Mouse (Mus musculus) hindbrain, postnatal 0 days (tissue): ENCODE results near the gene Mrpl50. TPM values are rescaled to one million over a fixed set of nuclear protein-coding genes. Genes with fewer than 3 reads are reported as not detected.

Experiments
- ATAC-seq: fragments of 200-750 bp; cut with Nextera tagmentation; 2 replicates; pipeline ENCODE4 v1.8.0; 2017; ENCODE audit warnings: mild to moderate bottlenecking, moderate TSS enrichment, moderate library complexity
- DNase-seq: peaks from one replicate; pipeline ENCODE4 v3.0.0-alpha.2; 2015; ENCODE audit warnings: low spot score
- H3K27ac ChIP-seq: fragments of 300-500 bp; sonication (generic); 2 replicates; pipeline ENCODE4 v1.5.1; 2014; ENCODE audit warnings: mild to moderate bottlenecking
- H3K27me3 ChIP-seq: fragments of 300-500 bp; sonication (generic); 2 replicates; pipeline ENCODE4 v1.6.1; 2014; ENCODE audit warnings: low read length, mixed read lengths; ENCODE audit not compliant: insufficient read depth
- H3K36me3 ChIP-seq: fragments of 300-500 bp; sonication (generic); 2 replicates; pipeline ENCODE4 v1.6.1; 2014; ENCODE audit warnings: low read length, mixed read lengths; ENCODE audit not compliant: insufficient read depth
- H3K4me1 ChIP-seq: fragments of 300-500 bp; sonication (generic); 2 replicates; pipeline ENCODE4 v1.6.1; 2014; ENCODE audit warnings: antibody characterized with exemption, low read length, mixed read lengths; ENCODE audit not compliant: insufficient read depth
- H3K4me2 ChIP-seq: fragments of 300-500 bp; sonication (generic); 2 replicates; pipeline ENCODE4 v1.6.1; 2014; ENCODE audit warnings: low read depth, mild to moderate bottlenecking, low read length, moderate library complexity, mixed read lengths
- H3K4me3 ChIP-seq: fragments of 300-500 bp; sonication (generic); 2 replicates; pipeline ENCODE4 v1.5.1; 2014; ENCODE audit warnings: low read length
- H3K9ac ChIP-seq: fragments of 300-500 bp; sonication (generic); replicated peaks from 2 replicates; pipeline ENCODE4 v1.6.1; 2014; ENCODE audit warnings: mild to moderate bottlenecking, low read length, moderate library complexity, mixed read lengths
- H3K9me3 ChIP-seq: fragments of 300-500 bp; sonication (generic); 2 replicates; pipeline ENCODE4 v1.6.1; 2016; ENCODE audit warnings: low read length, mixed read lengths
- CTCF ChIP-seq: IDR thresholded peaks from 2 replicates; pipeline ENCODE4 v1.5.1; 2016; ENCODE audit warnings: antibody characterized with exemption, control low read depth, low read depth
- WGBS: fragments of 180-500 bp; shearing (Covaris S2); extraction: QIAGEN DNeasy Blood & Tissue Kit; methylation state at CpG from one replicate; pipeline ENCODE4 v1.1.7; 2014; 5-methylcytosine and 5-hydroxymethylcytosine counted together
- polyA plus RNA-seq: library from polyadenylated mRNA; unstranded; fragments of >200 nt; fragmentation: Nextera tagmentation; extraction: Ambion mirVana; gene quantifications from 2 replicates; pipeline ENCODE4 v1.2.1, GENCODE M21; 2015
- total RNA-seq: library from RNA; depleted of rRNA; stranded (reverse); fragments of >200 nt; gene quantifications from 2 replicates; pipeline ENCODE4 v1.2.3, GENCODE M21; 2014

The Mrpl50 gene
- total and polyA plus RNA-seq, 2 experiments from 2014 or later, result 22.9 to 67.0 TPM

DNA sequence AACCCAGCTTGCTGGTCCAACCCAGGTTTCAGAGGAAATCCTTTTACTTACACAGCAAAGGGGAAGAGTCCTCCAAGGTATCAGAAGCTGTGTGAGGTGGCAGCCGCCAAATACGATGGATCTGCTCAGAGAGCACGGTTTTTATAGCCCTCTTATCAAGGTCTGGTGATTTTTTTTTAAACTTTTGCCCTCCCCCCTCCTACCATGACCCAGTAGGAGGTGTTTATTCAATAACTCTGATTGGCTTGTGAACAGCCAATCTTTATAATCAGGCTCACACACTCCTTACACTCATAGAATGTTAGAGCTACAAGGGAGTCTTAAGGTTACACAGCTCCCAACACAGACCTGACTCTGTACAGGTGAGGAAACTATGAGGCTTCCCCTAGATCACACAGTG lies 28.5 kb upstream of the Mrpl50 start, which contains the start of gene Aldob:
Gene Aldob, minus strand, starts transcription at position 164 of the 400 bp plus-strand sequence.
- Histone ChIP-seq H3K36me3 (no peaks in the 10 kb centered on the region), H3K4me1 (no peaks in the 10 kb centered on the region), H3K9me3 (no peaks in the 10 kb centered on the region), H3K4me2 (no peak within 1 kb of the TSS), H3K9ac (no peak within 1 kb of the TSS), H3K4me3 (no peak within 1 kb of the TSS), H3K27ac (no peak within 1 kb of the TSS), H3K27me3 (no peaks in the 10 kb centered on the region)
- TF ChIP-seq CTCF, result no peak
- 61% methylated on average over 3 of the region's 3 CpGs for WGBS
- ATAC-seq, result no peak
- no peak for DNase-seq

DNA sequence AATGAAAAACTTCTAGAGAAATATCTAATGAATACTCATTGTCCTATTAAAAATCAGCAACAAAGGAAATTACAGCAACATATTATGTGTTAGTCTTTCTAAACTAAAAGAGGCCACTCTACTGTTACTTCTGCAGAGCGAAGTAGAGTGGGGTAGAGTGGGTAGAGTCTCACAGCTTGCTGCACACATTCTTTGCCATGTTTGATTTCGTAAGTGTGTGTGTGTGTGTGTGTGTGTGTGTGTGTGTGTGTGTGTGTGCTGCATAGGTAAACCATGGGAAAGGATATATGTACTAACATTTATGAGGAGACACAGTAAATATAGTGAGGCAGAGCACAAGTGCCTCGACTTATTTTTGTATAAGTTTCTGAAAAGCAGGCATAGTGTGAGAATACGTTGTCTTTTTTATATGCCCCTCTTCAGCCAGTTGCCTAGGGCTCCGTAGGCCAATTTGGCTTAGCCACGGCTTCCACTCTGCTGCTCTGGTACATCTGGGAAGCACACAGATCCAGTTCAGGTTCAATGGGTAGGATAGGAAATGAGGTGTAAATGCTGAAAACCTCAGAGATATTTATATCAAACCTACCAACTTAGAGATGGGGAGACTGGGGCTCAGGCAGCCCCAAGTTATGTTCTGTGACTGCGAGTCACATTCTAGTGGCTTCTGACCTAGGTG lies 26.8 kb upstream of the Mrpl50 start:
- Histone ChIP-seq H3K4me1 (no peaks in the 10 kb centered on the region), H3K27ac (no peak overlapping the region), H3K9ac (no peak overlapping the region), H3K36me3 (no peaks in the 10 kb centered on the region), H3K9me3 (no peaks in the 10 kb centered on the region), H3K4me2 (no peak overlapping the region), H3K27me3 (no peaks in the 10 kb centered on the region), H3K4me3 (no peak overlapping the region)
- no peak for DNase-seq
- ATAC-seq, result no peak
- TF ChIP-seq CTCF, result no peak
- WGBS, result 84% methylated on average over 7 of the region's 7 CpGs

DNA sequence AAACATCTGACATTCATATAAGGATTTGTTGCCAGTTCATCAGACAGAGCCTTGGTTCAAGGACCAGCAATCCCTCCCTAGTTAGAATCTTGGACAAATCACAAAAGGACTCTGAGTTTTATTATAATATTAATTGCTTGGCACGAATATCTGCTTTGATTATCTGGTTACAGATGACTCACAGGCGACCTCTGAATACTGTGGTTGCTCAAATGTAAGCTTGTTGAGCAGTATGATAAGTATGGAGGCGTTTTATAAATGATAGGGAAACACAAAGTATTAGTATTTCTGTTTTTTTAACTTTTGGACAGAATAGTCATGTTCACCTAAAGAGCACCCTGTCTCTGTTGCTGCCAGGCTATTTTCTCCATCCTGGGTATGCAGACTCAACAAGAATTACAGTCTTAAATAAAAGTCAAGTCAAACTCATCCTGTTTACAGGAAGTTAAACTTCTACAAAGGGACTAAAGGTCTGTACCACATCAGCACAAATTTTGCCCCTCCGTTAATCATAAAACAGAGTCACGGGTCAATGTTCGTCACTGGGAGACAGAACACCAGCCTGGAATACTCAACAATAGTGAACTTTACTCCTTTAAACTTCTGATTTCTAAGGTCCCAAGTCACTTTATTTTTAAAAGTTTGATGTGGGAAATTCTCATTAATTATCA lies 26.1 kb upstream of the Mrpl50 start:
- Histone ChIP-seq H3K4me1 (no peaks in the 10 kb centered on the region), H3K36me3 (no peaks in the 10 kb centered on the region), H3K27me3 (no peaks in the 10 kb centered on the region), H3K27ac (no peak overlapping the region), H3K4me2 (no peak overlapping the region), H3K9me3 (no peaks in the 10 kb centered on the region), H3K9ac (no peak overlapping the region), H3K4me3 (no peak overlapping the region)
- DNase-seq (no peak), ATAC-seq (no peak)
- TF ChIP-seq CTCF, result no peak
- 78% methylated on average over 6 of the region's 6 CpGs for WGBS

DNA sequence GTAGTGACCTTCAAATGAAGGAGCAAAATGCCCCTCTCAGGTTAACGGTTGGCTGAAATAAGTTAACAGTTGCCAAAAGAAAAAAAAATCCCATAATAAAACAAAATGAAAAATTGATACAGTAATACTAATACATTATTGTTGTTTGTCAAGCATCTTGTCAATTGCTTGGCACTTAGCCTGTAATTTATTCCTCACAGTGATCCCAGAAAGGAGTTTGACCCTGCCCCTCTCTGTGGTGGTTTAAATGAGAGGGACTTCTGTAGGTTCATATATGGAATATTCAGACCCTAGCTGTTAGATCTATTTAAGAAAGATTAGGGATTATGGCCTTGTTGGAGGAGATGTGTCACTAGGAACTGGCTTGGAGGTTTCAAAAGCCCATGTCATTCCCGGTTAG lies 25.1 kb upstream of the Mrpl50 start:
- H3K36me3 ChIP-seq, result no peaks in the 10 kb centered on the region
- H3K4me3 ChIP-seq, result no peak overlapping the region
- no peak overlapping the region for H3K27ac ChIP-seq
- no peak for DNase-seq
- H3K4me1 ChIP-seq, result no peaks in the 10 kb centered on the region
- H3K4me2 ChIP-seq, result no peak overlapping the region
- no peaks in the 10 kb centered on the region for H3K27me3 ChIP-seq
- 81% methylated on average over 2 of the region's 2 CpGs for WGBS
- H3K9me3 ChIP-seq, result no peaks in the 10 kb centered on the region
- ATAC-seq, result no peak
- H3K9ac ChIP-seq, result no peak overlapping the region
- TF ChIP-seq CTCF, result no peak

DNA sequence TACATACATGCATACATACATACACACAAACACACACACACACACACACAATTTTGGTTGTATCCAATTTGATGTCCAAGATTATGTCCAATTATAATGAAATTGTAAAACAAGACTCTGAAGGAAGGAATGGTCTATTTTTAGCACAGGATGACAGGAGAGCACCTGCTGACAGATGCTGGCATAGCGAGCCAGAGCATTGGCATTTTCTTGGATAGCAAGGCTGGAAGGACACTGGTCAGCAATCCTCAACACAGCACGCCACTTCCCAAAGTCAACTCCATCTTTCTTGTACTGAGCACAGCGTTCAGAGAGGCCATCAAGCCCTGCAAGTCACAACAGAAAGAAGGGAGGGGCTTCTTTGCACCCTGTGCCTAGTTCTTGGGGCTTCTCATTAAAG lies 20.1 kb upstream of the Mrpl50 start:
- TF ChIP-seq CTCF, result no peak
- Histone ChIP-seq H3K27ac (no peak overlapping the region), H3K4me2 (no peak overlapping the region), H3K9ac (no peak overlapping the region), H3K36me3 (no peaks in the 10 kb centered on the region), H3K4me3 (no peak overlapping the region), H3K9me3 (no peaks in the 10 kb centered on the region), H3K27me3 (no peaks in the 10 kb centered on the region), H3K4me1 (no peaks in the 10 kb centered on the region)
- DNase-seq (peak; percentile 3), ATAC-seq (no peak)
- whole genome bisulfite sequencing, result 68% methylated on average over 3 of the region's 3 CpGs

DNA sequence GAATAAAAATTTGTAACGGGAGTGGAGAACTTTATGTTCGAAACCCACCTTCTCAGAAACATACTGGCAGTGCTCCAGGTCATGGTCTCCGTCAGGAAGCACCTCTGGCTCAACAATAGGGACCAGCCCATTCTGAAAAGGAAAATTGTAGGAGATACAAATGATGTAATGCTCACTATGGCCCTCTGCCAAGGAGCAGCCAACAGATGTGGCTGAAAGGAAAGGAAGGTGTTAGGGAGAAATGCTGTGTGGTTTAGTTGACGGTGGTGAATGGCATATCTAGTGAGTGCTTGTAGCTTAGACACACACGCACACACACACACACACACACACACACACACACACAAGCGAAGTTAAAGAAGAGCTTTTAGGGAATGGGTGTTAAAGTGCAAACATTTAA lies 18.8 kb upstream of the Mrpl50 start:
- H3K27me3 ChIP-seq, result no peaks in the 10 kb centered on the region
- 67% methylated on average over 6 of the region's 6 CpGs for WGBS

DNA sequence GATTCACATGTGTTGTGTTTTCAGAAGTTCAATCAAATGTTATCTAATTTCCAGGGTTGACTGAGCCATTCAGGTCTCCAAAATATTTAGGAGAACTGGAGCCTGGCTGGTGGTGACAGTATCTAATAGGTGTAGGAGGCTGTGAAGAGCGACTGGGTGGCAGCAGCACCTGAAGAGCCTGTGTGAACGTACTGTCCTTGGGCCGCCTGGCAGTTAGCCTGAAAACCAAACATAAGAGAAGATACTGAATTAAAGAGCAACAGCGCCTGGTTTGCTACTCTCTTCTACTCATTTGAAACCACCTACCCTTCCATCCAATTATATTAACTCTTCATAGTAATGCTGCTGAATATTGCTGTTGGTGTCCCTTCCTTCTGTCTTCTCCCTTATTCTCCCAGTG lies 15.8 kb upstream of the Mrpl50 start:
- no peak for TF ChIP-seq CTCF
- Histone ChIP-seq H3K36me3 (peaks cover 5% of the 10 kb centered on the region), H3K4me3 (no peak overlapping the region), H3K9ac (no peak overlapping the region), H3K4me1 (no peaks in the 10 kb centered on the region), H3K4me2 (no peak overlapping the region), H3K9me3 (no peaks in the 10 kb centered on the region), H3K27ac (no peak overlapping the region), H3K27me3 (no peaks in the 10 kb centered on the region)
- DNase-seq (no peak), ATAC-seq (no peak)
- WGBS, result 87% methylated on average over 4 of the region's 4 CpGs

More for the DNA sequence above, 18.8 kb upstream of the Mrpl50 start:
- Histone ChIP-seq H3K9me3 (no peaks in the 10 kb centered on the region), H3K4me3 (no peak overlapping the region), H3K4me1 (no peaks in the 10 kb centered on the region), H3K9ac (no peak overlapping the region), H3K27ac (no peak overlapping the region), H3K4me2 (no peak overlapping the region), H3K36me3 (no peaks in the 10 kb centered on the region)
- ATAC-seq (no peak), DNase-seq (peak; percentile 4)
- TF ChIP-seq CTCF, result no peak
